Mouse (Mus musculus): ENCODE results near the gene P4ha2. TPM values are rescaled to one million over a fixed set of nuclear protein-coding genes. Genes with fewer than 3 reads are reported as not detected.

P4ha2 gene
- total RNA-seq, 2 experiments from 2014 or later: 21.1 to 27.7 TPM

- DNase-seq: peak; percentile 75
Measured at GRCm38 (mm10) chr11:54068520-54069371, 31.1 kb upstream of the P4ha2 start, which contains the start of gene Pdlim4. Pdlim4 (minus strand) TSS chr11:54069014.

GRCm38 (mm10) chr11:54071726-54072445, 28.0 kb upstream of the P4ha2 start:
- no peak for DNase-seq

GRCm38 (mm10) chr11:54073291-54073690, 26.6 kb upstream of the P4ha2 start:
- no peak for DNase-seq

- DNase-seq: no peak
Measured at GRCm38 (mm10) chr11:54075353-54075752, 24.5 kb upstream of the P4ha2 start.

- no peak for DNase-seq
Measured at GRCm38 (mm10) chr11:54076101-54076500, 23.8 kb upstream of the P4ha2 start.

GRCm38 (mm10) chr11:54080435-54080834, 19.5 kb upstream of the P4ha2 start:
- no peak for DNase-seq

- DNase-seq: no peak
Measured at GRCm38 (mm10) chr11:54082725-54083124, 17.2 kb upstream of the P4ha2 start.

GRCm38 (mm10) chr11:54084976-54085375, 14.9 kb upstream of the P4ha2 start:
- no peak for DNase-seq

- no peak for DNase-seq
Measured at GRCm38 (mm10) chr11:54085816-54086215, 14.1 kb upstream of the P4ha2 start.

GRCm38 (mm10) chr11:54088253-54088946, 11.5 kb upstream of the P4ha2 start:
- DNase-seq: no peak

GRCm38 (mm10) chr11:54088947-54089317, 11.0 kb upstream of the P4ha2 start:
- DNase-seq: peak; percentile 88

GRCm38 (mm10) chr11:54090091-54090879, 9.6 kb upstream of the P4ha2 start:
- no peak for DNase-seq

- no peak for DNase-seq
Measured at GRCm38 (mm10) chr11:54091726-54092125, 8.2 kb upstream of the P4ha2 start.

GRCm38 (mm10) chr11:54092188-54092587, 7.7 kb upstream of the P4ha2 start:
- DNase-seq: no peak

- DNase-seq: no peak
Measured at GRCm38 (mm10) chr11:54093000-54093399, 6.9 kb upstream of the P4ha2 start.

- peak; percentile 80 for DNase-seq
Measured at GRCm38 (mm10) chr11:54100692-54101591, 1.0 kb downstream of the P4ha2 start.

- DNase-seq: no peak
Measured at GRCm38 (mm10) chr11:54101701-54102100, 1.8 kb downstream of the P4ha2 start.

- DNase-seq: no peak
Measured at GRCm38 (mm10) chr11:54102706-54103449, 3.0 kb downstream of the P4ha2 start.

- DNase-seq: no peak
Measured at GRCm38 (mm10) chr11:54105011-54105410, 5.1 kb downstream of the P4ha2 start.

- DNase-seq: no peak
Measured at GRCm38 (mm10) chr11:54106676-54107075, 6.8 kb downstream of the P4ha2 start.
